Mouse (Mus musculus): ENCODE results near the gene Hsd17b7. TPM values are rescaled to one million over a fixed set of nuclear protein-coding genes. Genes with fewer than 3 reads are reported as not detected.

Gene Hsd17b7
- total RNA-seq (2012; rRNA removed) = 14.6 and 14.7 TPM in 2 replicates

DNA sequence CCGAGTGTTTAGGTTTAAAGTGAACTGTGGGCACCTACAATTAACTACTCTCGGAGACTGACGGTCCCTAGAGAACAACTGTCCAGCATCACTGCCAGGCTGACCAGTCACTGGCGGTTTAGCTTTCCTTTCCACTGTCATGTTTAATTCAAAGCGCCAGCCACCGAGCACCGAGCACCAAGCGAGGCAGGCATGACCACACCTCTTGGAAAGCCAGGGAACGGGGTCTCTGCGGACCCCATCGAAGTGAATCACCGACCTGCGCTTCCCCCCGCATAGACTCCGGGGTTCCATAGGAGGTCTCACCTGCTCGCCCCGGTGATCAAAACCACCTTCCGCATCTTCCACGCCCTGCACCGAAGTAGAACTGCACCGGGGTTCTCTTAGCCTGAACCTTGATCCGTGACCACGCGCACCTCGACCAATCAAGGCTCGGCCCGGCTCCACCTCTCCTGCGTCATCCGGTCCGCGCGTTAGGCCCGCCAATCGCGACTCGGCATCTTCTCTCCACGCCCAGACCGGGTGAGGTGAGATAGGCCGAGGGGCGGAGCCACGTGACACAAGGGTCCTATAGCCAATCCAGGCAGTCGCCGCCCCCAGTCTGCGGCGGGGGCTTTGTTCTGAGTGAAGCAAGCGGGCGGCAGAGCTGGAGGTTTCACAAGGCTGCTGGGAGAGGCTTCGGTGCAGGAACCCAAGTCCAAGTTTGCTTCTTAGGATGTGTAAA, at the start of gene Hsd17b7:
TSS of gene Hsd17b7 (minus strand) at position 450 of the 724 bp plus-strand sequence.
- no peaks in the 10 kb centered on the region for H3K4me1 ChIP-seq (ENCODE audit: control insufficient read depth in 2 of 2, insufficient read depth in 2 of 2, low read length in 2 of 2, poor library complexity in 1 of 2)
- peak within 1 kb of the TSS; percentile 70 to 83 for H3K4me3 ChIP-seq (ENCODE audit: insufficient read depth in 1 of 2, low read depth in 1 of 2, low read length in 2 of 2, poor library complexity in 1 of 2, severe bottlenecking in 1 of 2)
- in situ Hi-C loops (cut with MboI; ENCODE audit: low sequenced_read_pairs in 2 of 2, unreplicated experiment in 2 of 2) = loop anchor here in 1 of 2 experiments (25.0 kb wide), 1 partner anchor 168 kb away; no protein-coding TSS in a partner anchor
- peak; percentile 98 for DNase-seq (ENCODE audit: low read depth, low spot score)
- H3K27ac ChIP-seq (ENCODE audit: insufficient read depth, low read depth, low read length, poor library complexity, severe bottlenecking) = peak within 1 kb of the TSS; percentile 37
- TF ChIP-seq MAFK (IDR thresholded peaks at IDR 0.05; ENCODE audit: insufficient read depth, low read depth, low read length) (no peak), CHD2 (IDR thresholded peaks at IDR 0.05; ENCODE audit: low read depth, low read length) (no peak), HCFC1 (IDR thresholded peaks at IDR 0.05; ENCODE audit: borderline replicate concordance, insufficient read depth, low read length) (peak; percentile 50; the same call in 1 of the 2 replicates)
- H3K9me3 ChIP-seq (ENCODE audit: control insufficient read depth, insufficient read depth, low read depth, low read length) = no peaks in the 10 kb centered on the region
- peak within 1 kb of the TSS; percentile 78 for H3K9ac ChIP-seq (ENCODE audit: insufficient read depth, low read depth, low read length, poor library complexity, severe bottlenecking)
- H3K36me3 ChIP-seq (ENCODE audit: control insufficient read depth, insufficient read depth, low read length, poor library complexity, severe bottlenecking) = peaks cover 2% of the 10 kb centered on the region

DNA sequence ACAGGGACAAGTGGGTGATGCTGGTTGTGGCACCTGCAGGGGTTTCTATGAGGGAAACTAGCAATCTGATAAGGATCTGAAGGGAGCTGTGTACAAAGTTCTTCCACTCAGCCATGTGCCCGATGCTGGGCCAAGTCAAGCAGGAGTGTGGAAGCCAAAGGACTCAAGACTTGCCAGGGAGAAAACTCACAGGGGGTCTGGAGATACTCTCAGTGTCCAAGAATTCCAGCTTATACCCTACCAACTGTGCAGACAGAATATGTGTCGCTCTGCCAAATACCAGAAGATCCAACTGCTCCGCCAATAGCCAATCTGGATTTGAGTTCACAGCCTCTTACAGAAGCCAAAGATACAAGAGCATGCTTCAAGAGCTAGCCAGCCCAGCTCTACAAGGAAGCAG, 45.7 kb upstream of the Hsd17b7 start:
- no peak overlapping the region for H3K4me3 ChIP-seq (ENCODE audit: insufficient read depth in 1 of 2, low read depth in 1 of 2, low read length in 2 of 2, poor library complexity in 1 of 2, severe bottlenecking in 1 of 2)
- H3K36me3 ChIP-seq (ENCODE audit: control insufficient read depth, insufficient read depth, low read length, poor library complexity, severe bottlenecking) = no peaks in the 10 kb centered on the region
- no peak overlapping the region for H3K9ac ChIP-seq (ENCODE audit: insufficient read depth, low read depth, low read length, poor library complexity, severe bottlenecking)
- TF ChIP-seq HCFC1 (IDR thresholded peaks at IDR 0.05; ENCODE audit: borderline replicate concordance, insufficient read depth, low read length) = no peak
- TF ChIP-seq MAFK (IDR thresholded peaks at IDR 0.05; ENCODE audit: insufficient read depth, low read depth, low read length) = no peak
- TF ChIP-seq CHD2 (IDR thresholded peaks at IDR 0.05; ENCODE audit: low read depth, low read length) = no peak
- TF ChIP-seq ZC3H11A (IDR thresholded peaks at IDR 0.05; ENCODE audit: borderline replicate concordance, low read depth, low read length) = no peak
- no peak for TF ChIP-seq ZNF384 (IDR thresholded peaks at IDR 0.05; ENCODE audit: low read depth, low read length)
- no peak for DNase-seq (ENCODE audit: low read depth, low spot score)
- in situ Hi-C loops (cut with MboI; ENCODE audit: low sequenced_read_pairs in 2 of 2, unreplicated experiment in 2 of 2) = no loop called here
- no peaks in the 10 kb centered on the region for H3K4me1 ChIP-seq (ENCODE audit: control insufficient read depth in 2 of 2, insufficient read depth in 2 of 2, low read length in 2 of 2, poor library complexity in 1 of 2)
- H3K9me3 ChIP-seq (ENCODE audit: control insufficient read depth, insufficient read depth, low read depth, low read length) = 0 out of 2 replicates have a peak, but pooled peaks cover 1% of the 10 kb centered on the region
- no peak overlapping the region for H3K27ac ChIP-seq (ENCODE audit: insufficient read depth, low read depth, low read length, poor library complexity, severe bottlenecking)

DNA sequence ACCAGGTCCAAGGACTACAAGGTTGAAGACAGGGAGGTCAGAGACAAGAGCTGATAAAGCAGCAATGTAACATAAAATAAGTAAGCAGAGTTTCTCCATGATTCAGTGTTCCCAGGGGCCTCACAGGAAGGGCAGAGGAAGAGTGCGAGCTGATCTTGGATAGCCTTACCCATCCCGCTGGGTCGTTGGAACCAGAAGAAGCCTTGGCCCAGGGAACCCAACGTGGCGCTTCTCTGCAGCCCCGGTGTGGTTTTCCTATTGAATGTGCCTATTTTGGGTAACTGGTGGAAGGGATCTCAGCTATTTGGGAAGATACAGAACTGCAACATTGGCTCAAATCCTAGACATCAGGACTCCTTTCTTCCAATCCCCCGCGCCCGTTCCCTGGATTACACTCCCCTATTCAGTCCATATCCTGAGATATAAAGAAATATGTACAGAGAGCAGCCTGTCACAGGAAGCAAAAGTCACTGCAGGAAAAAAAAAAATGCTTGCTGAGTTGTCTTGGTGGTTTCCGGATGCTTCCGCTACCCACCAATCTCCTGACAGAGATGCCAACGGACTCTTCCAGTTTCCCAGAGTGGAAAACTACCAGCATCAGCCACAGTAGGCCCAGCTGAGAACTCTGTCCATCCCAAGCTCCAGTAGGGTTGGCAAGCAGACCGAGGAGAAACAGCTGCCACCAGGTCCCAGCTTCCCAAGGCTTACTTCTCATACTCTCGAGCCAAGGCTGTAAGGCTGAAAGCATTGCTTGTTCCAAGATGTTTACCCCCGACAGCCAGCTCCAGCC, 41.9 kb upstream of the Hsd17b7 start:
- H3K9ac ChIP-seq (ENCODE audit: insufficient read depth, low read depth, low read length, poor library complexity, severe bottlenecking) = no peak overlapping the region
- in situ Hi-C loops (cut with MboI; ENCODE audit: low sequenced_read_pairs in 2 of 2, unreplicated experiment in 2 of 2) = no loop called here
- TF ChIP-seq CHD2 (IDR thresholded peaks at IDR 0.05; ENCODE audit: low read depth, low read length) (no peak), MAFK (IDR thresholded peaks at IDR 0.05; ENCODE audit: insufficient read depth, low read depth, low read length) (no peak), ZC3H11A (IDR thresholded peaks at IDR 0.05; ENCODE audit: borderline replicate concordance, low read depth, low read length) (no peak), HCFC1 (IDR thresholded peaks at IDR 0.05; ENCODE audit: borderline replicate concordance, insufficient read depth, low read length) (no peak), ZNF384 (IDR thresholded peaks at IDR 0.05; ENCODE audit: low read depth, low read length) (no peak)
- H3K4me3 ChIP-seq (ENCODE audit: insufficient read depth in 1 of 2, low read depth in 1 of 2, low read length in 2 of 2, poor library complexity in 1 of 2, severe bottlenecking in 1 of 2) = no peak overlapping the region
- no peaks in the 10 kb centered on the region for H3K4me1 ChIP-seq (ENCODE audit: control insufficient read depth in 2 of 2, insufficient read depth in 2 of 2, low read length in 2 of 2, poor library complexity in 1 of 2)
- no peak overlapping the region for H3K27ac ChIP-seq (ENCODE audit: insufficient read depth, low read depth, low read length, poor library complexity, severe bottlenecking)
- no peaks in the 10 kb centered on the region for H3K36me3 ChIP-seq (ENCODE audit: control insufficient read depth, insufficient read depth, low read length, poor library complexity, severe bottlenecking)
- DNase-seq (ENCODE audit: low read depth, low spot score) = no peak
- H3K9me3 ChIP-seq (ENCODE audit: control insufficient read depth, insufficient read depth, low read depth, low read length) = 0 out of 2 replicates have a peak, but pooled peaks cover 1% of the 10 kb centered on the region

DNA sequence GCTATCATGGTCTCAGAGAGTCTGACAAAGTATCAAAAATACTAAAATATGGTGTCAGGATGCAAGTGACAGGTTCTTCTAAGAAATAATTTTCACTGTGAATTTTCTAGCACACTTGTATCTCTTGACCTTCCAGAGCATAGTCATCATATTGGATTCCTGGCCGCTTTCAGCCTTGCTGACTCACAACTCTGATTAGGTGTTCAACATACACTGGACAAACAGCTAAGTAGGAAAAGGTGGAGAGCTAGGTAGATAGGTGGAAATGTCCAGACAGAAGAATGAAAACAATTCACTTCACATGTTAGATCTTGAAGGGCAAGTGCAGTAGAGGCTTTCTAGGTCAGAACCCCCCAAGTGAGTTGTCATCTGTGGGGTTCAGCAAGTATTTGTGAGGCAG, 40.3 kb upstream of the Hsd17b7 start:
- Histone ChIP-seq H3K9me3 (ENCODE audit: control insufficient read depth, insufficient read depth, low read depth, low read length) (no peaks in the 10 kb centered on the region), H3K27ac (ENCODE audit: insufficient read depth, low read depth, low read length, poor library complexity, severe bottlenecking) (no peak overlapping the region), H3K4me3 (ENCODE audit: insufficient read depth in 1 of 2, low read depth in 1 of 2, low read length in 2 of 2, poor library complexity in 1 of 2, severe bottlenecking in 1 of 2) (no peak overlapping the region), H3K9ac (ENCODE audit: insufficient read depth, low read depth, low read length, poor library complexity, severe bottlenecking) (no peak overlapping the region), H3K36me3 (ENCODE audit: control insufficient read depth, insufficient read depth, low read length, poor library complexity, severe bottlenecking) (no peaks in the 10 kb centered on the region), H3K4me1 (ENCODE audit: control insufficient read depth in 2 of 2, insufficient read depth in 2 of 2, low read length in 2 of 2, poor library complexity in 1 of 2) (no peaks in the 10 kb centered on the region)
- DNase-seq (ENCODE audit: low read depth, low spot score) = no peak
- no peak for TF ChIP-seq CHD2 (IDR thresholded peaks at IDR 0.05; ENCODE audit: low read depth, low read length)
- TF ChIP-seq ZNF384 (IDR thresholded peaks at IDR 0.05; ENCODE audit: low read depth, low read length) = no peak
- no peak for TF ChIP-seq ZC3H11A (IDR thresholded peaks at IDR 0.05; ENCODE audit: borderline replicate concordance, low read depth, low read length)
- no peak for TF ChIP-seq HCFC1 (IDR thresholded peaks at IDR 0.05; ENCODE audit: borderline replicate concordance, insufficient read depth, low read length)
- TF ChIP-seq MAFK (IDR thresholded peaks at IDR 0.05; ENCODE audit: insufficient read depth, low read depth, low read length) = no peak
- in situ Hi-C loops (cut with MboI; ENCODE audit: low sequenced_read_pairs in 2 of 2, unreplicated experiment in 2 of 2) = no loop called here

Measured in ES-E14 (cell line).